Mouse (Mus musculus) kidney, postnatal 0 days (tissue): ENCODE measurements around the gene Ccer2. TPM values are rescaled to one million over a fixed set of nuclear protein-coding genes. Genes with fewer than 3 reads are reported as not detected.

Experiments used
- ATAC-seq: fragments of 200-750 bp; cut with Nextera tagmentation; replicated peaks from 2 replicates; pipeline ENCODE4 v1.8.0; 2017; ENCODE audit warnings: low read depth, moderate number of reproducible peaks, moderate TSS enrichment, moderate library complexity; ENCODE audit not compliant: low FRiP score
- DNase-seq: peaks from one replicate; pipeline ENCODE4 v3.0.0-alpha.2; 2016; ENCODE audit warnings: low spot score
- H3K27ac ChIP-seq: fragments of 300-500 bp; sonication (generic); 2 replicates; pipeline ENCODE4 v1.5.1; 2014; ENCODE audit warnings: mild to moderate bottlenecking
- H3K27me3 ChIP-seq: fragments of 300-500 bp; sonication (generic); 2 replicates; pipeline ENCODE4 v1.6.1; 2014; ENCODE audit warnings: low read length, mixed read lengths; ENCODE audit not compliant: insufficient read depth
- H3K36me3 ChIP-seq: fragments of 300-500 bp; sonication (generic); 2 replicates; pipeline ENCODE4 v1.6.1; 2014; ENCODE audit warnings: low read length, mixed read lengths; ENCODE audit not compliant: insufficient read depth
- H3K4me1 ChIP-seq: fragments of 300-500 bp; sonication (generic); replicated peaks from 2 replicates; pipeline ENCODE4 v1.6.1; 2014; ENCODE audit warnings: antibody characterized with exemption, low read length, mixed read lengths; ENCODE audit not compliant: insufficient read depth
- H3K4me2 ChIP-seq: fragments of 300-500 bp; sonication (generic); 2 replicates; pipeline ENCODE4 v1.6.1; 2014; ENCODE audit warnings: mild to moderate bottlenecking, low read length, moderate library complexity, mixed read lengths
- H3K4me3 ChIP-seq: fragments of 300-500 bp; sonication (generic); replicated peaks from 2 replicates; pipeline ENCODE4 v1.5.1; 2014; ENCODE audit warnings: low read depth, low read length
- H3K9ac ChIP-seq: fragments of 300-500 bp; sonication (generic); 2 replicates; pipeline ENCODE4 v1.6.1; 2014; ENCODE audit warnings: low read depth, low read length
- H3K9me3 ChIP-seq: fragments of 300-500 bp; sonication (generic); replicated peaks from 2 replicates; pipeline ENCODE4 v1.6.1; 2016; ENCODE audit warnings: low read length, inconsistent platforms, mixed read lengths
- CTCF ChIP-seq: IDR thresholded peaks from 2 replicates; pipeline ENCODE4 v1.5.1; 2016; ENCODE audit warnings: antibody characterized with exemption, low read depth, mild to moderate bottlenecking, moderate library complexity
- WGBS: fragments of 180-500 bp; shearing (Covaris S2); extraction: QIAGEN DNeasy Blood & Tissue Kit; methylation state at CpG from one replicate; pipeline ENCODE4 v1.1.7; 2014; 5-methylcytosine and 5-hydroxymethylcytosine counted together
- polyA plus RNA-seq: library from polyadenylated mRNA; unstranded; fragments of >200 nt; fragmentation: Nextera tagmentation; extraction: Ambion mirVana; gene quantifications from 2 replicates; pipeline ENCODE4 v1.2.1, GENCODE M21; 2015

The Ccer2 gene
- polyA plus RNA-seq, 1 experiment from 2014 or later: not detected

- peak within 1 kb of the TSS; percentile 70 for H3K4me2 ChIP-seq
- H3K36me3 ChIP-seq: no peaks in the 10 kb centered on the region
- H3K9me3 ChIP-seq: no peaks in the 10 kb centered on the region
- H3K27me3 ChIP-seq: no peaks in the 10 kb centered on the region
- TF ChIP-seq CTCF: no peak
- H3K9ac ChIP-seq: peak within 1 kb of the TSS; percentile 72
- WGBS: under 1% methylated on average over 45 of the region's 45 CpGs
- peaks cover 13% of the 10 kb centered on the region; the same call in 1 of the 2 replicates for H3K4me1 ChIP-seq
- peak within 1 kb of the TSS; percentile 31; the same call in 1 of the 2 replicates for H3K27ac ChIP-seq
- peak within 1 kb of the TSS; percentile 75 for H3K4me3 ChIP-seq
- ATAC-seq (peak; percentile 98), DNase-seq (peak; percentile 100)
Observed at GRCm38 (mm10) chr7:28766173-28766879, 10.4 kb downstream of the Ccer2 start, which contains the start of gene Sirt2. Sirt2 (plus strand) TSS chr7:28766735.

GRCm38 (mm10) chr7:28766910-28767309 lies 10.9 kb downstream of the Ccer2 start:
- no peak for TF ChIP-seq CTCF
- peaks cover 13% of the 10 kb centered on the region; the same call in 1 of the 2 replicates for H3K4me1 ChIP-seq
- DNase-seq (peak; percentile 24), ATAC-seq (no peak)
- WGBS: 2% methylated on average over 14 of the region's 14 CpGs
- H3K9me3 ChIP-seq: no peaks in the 10 kb centered on the region
- H3K4me3 ChIP-seq: peak overlapping the region; percentile 75
- H3K27me3 ChIP-seq: no peaks in the 10 kb centered on the region
- no peak overlapping the region for H3K27ac ChIP-seq
- peak overlapping the region; percentile 72 for H3K9ac ChIP-seq
- H3K36me3 ChIP-seq: no peaks in the 10 kb centered on the region
- peak overlapping the region; percentile 64 for H3K4me2 ChIP-seq

GRCm38 (mm10) chr7:28767462-28767965 lies 11.5 kb downstream of the Ccer2 start, which contains the start of gene Nfkbib:
Nfkbib (minus strand) TSS chr7:28767512.
- Histone ChIP-seq H3K9me3 (no peaks in the 10 kb centered on the region), H3K4me3 (peak within 1 kb of the TSS; percentile 75), H3K4me2 (peak within 1 kb of the TSS; percentile 70), H3K27ac (peak within 1 kb of the TSS; percentile 31; the same call in 1 of the 2 replicates), H3K36me3 (no peaks in the 10 kb centered on the region), H3K9ac (peak within 1 kb of the TSS; percentile 72), H3K4me1 (peaks cover 13% of the 10 kb centered on the region; the same call in 1 of the 2 replicates), H3K27me3 (no peaks in the 10 kb centered on the region)
- TF ChIP-seq CTCF: no peak
- no peak for DNase-seq
- no peak for ATAC-seq
- WGBS: 63% methylated on average over 7 of the region's 7 CpGs

- ATAC-seq (no peak), DNase-seq (no peak)
- 97% methylated on average over 9 of the region's 9 CpGs for WGBS
- Histone ChIP-seq H3K9ac (no peak overlapping the region), H3K9me3 (no peaks in the 10 kb centered on the region), H3K27ac (no peak overlapping the region), H3K4me3 (no peak overlapping the region), H3K36me3 (no peaks in the 10 kb centered on the region; the same call in 1 of the 2 replicates), H3K4me2 (no peak overlapping the region), H3K4me1 (peaks cover 13% of the 10 kb centered on the region; the same call in 1 of the 2 replicates), H3K27me3 (no peaks in the 10 kb centered on the region)
- TF ChIP-seq CTCF: no peak
Observed at GRCm38 (mm10) chr7:28769414-28769958, 13.5 kb downstream of the Ccer2 start.

GRCm38 (mm10) chr7:28770309-28770708 lies 14.3 kb downstream of the Ccer2 start:
- no peak overlapping the region for H3K4me2 ChIP-seq
- no peak for ATAC-seq
- no peak for TF ChIP-seq CTCF
- no peaks in the 10 kb centered on the region; the same call in 1 of the 2 replicates for H3K36me3 ChIP-seq
- no peak overlapping the region for H3K4me3 ChIP-seq
- no peaks in the 10 kb centered on the region for H3K9me3 ChIP-seq
- H3K27me3 ChIP-seq: no peaks in the 10 kb centered on the region
- 91% methylated on average over 3 of the region's 3 CpGs for WGBS
- no peak overlapping the region for H3K27ac ChIP-seq
- peaks cover 9% of the 10 kb centered on the region; the same call in 1 of the 2 replicates for H3K4me1 ChIP-seq
- no peak for DNase-seq
- H3K9ac ChIP-seq: no peak overlapping the region

- H3K9ac ChIP-seq: no peak overlapping the region
- no peaks in the 10 kb centered on the region for H3K9me3 ChIP-seq
- H3K4me1 ChIP-seq: 0 out of 2 replicates have a peak, but pooled peaks cover 4% of the 10 kb centered on the region
- no peak overlapping the region for H3K27ac ChIP-seq
- H3K4me2 ChIP-seq: no peak overlapping the region
- ATAC-seq (no peak), DNase-seq (no peak)
- no peaks in the 10 kb centered on the region for H3K27me3 ChIP-seq
- TF ChIP-seq CTCF: no peak
- 84% methylated on average over 11 of the region's 11 CpGs for WGBS
- H3K36me3 ChIP-seq: no peaks in the 10 kb centered on the region; the same call in 1 of the 2 replicates
- no peak overlapping the region for H3K4me3 ChIP-seq
Observed at GRCm38 (mm10) chr7:28771867-28772266, 15.9 kb downstream of the Ccer2 start.
